Mouse (Mus musculus): Measurements from ENCODE around the gene Nelfa.
"Not testable (repeated sequence)": the region's sequence is repeated elsewhere in the genome, so short reads cannot be mapped to it uniquely, and the experiment has no call there.

Gene Nelfa

GRCm38 (mm10) chr5:33919466-33919865, 16.7 kb downstream of the Nelfa start:
- DNase-seq (ENCODE audit: low spot score), result no peak

GRCm38 (mm10) chr5:33916616-33917015, 19.6 kb downstream of the Nelfa start:
- DNase-seq (ENCODE audit: low spot score), result not testable (repeated sequence)

GRCm38 (mm10) chr5:33915031-33915430, 21.2 kb downstream of the Nelfa start:
- DNase-seq (ENCODE audit: low spot score), result not testable (repeated sequence)

GRCm38 (mm10) chr5:33903176-33903575, 33.0 kb downstream of the Nelfa start:
- no peak for DNase-seq (ENCODE audit: low spot score)

GRCm38 (mm10) chr5:33902696-33903095, 33.5 kb downstream of the Nelfa start:
- no peak for DNase-seq (ENCODE audit: low spot score)

- DNase-seq (ENCODE audit: low spot score), result no peak
Measured at GRCm38 (mm10) chr5:33901278-33901677, 34.9 kb downstream of the Nelfa start.

GRCm38 (mm10) chr5:33900701-33901263, 35.4 kb downstream of the Nelfa start:
- DNase-seq (ENCODE audit: low spot score), result no peak

GRCm38 (mm10) chr5:33900101-33900500, 36.1 kb downstream of the Nelfa start:
- DNase-seq (ENCODE audit: low spot score), result no peak

GRCm38 (mm10) chr5:33899245-33899644, 37.0 kb downstream of the Nelfa start:
- no peak for DNase-seq (ENCODE audit: low spot score)

- no peak for DNase-seq (ENCODE audit: low spot score)
Measured at GRCm38 (mm10) chr5:33898671-33899070, 37.5 kb downstream of the Nelfa start.

GRCm38 (mm10) chr5:33897158-33897557, 39.1 kb downstream of the Nelfa start:
- no peak for DNase-seq (ENCODE audit: low spot score)

- no peak for DNase-seq (ENCODE audit: low spot score)
Measured at GRCm38 (mm10) chr5:33895116-33895515, 41.1 kb downstream of the Nelfa start.

- DNase-seq (ENCODE audit: low spot score), result no peak
Measured at GRCm38 (mm10) chr5:33893406-33893805, 42.8 kb downstream of the Nelfa start.

GRCm38 (mm10) chr5:33881118-33881517, 55.1 kb downstream of the Nelfa start:
- no peak for DNase-seq (ENCODE audit: low spot score)

GRCm38 (mm10) chr5:33875472-33875871, 60.7 kb downstream of the Nelfa start:
- no peak for DNase-seq (ENCODE audit: low spot score)

- no peak for DNase-seq (ENCODE audit: low spot score)
Measured at GRCm38 (mm10) chr5:33857693-33858092, 78.5 kb downstream of the Nelfa start.

GRCm38 (mm10) chr5:33854019-33854418, 82.2 kb downstream of the Nelfa start:
- no peak for DNase-seq (ENCODE audit: low spot score)

- DNase-seq (ENCODE audit: low spot score), result no peak
Measured at GRCm38 (mm10) chr5:33853086-33853485, 83.1 kb downstream of the Nelfa start.

GRCm38 (mm10) chr5:33851466-33851865, 84.7 kb downstream of the Nelfa start:
- no peak for DNase-seq (ENCODE audit: low spot score)
